Mouse (Mus musculus) B cell, adult 67 days (primary cell): ENCODE measurements around the gene Hspa5. TPM values are rescaled to one million over a fixed set of nuclear protein-coding genes. Genes with fewer than 3 reads are reported as not detected.

ENCODE experiments used
- total RNA-seq, 2 experiments: library from RNA; stranded (reverse); gene quantifications; 4 replicates each; pipeline ENCODE4 v1.2.4; 2023

Hspa5 gene
- 100 to 1,000 TPM; 705 to 795 TPM for total RNA-seq

DNA sequence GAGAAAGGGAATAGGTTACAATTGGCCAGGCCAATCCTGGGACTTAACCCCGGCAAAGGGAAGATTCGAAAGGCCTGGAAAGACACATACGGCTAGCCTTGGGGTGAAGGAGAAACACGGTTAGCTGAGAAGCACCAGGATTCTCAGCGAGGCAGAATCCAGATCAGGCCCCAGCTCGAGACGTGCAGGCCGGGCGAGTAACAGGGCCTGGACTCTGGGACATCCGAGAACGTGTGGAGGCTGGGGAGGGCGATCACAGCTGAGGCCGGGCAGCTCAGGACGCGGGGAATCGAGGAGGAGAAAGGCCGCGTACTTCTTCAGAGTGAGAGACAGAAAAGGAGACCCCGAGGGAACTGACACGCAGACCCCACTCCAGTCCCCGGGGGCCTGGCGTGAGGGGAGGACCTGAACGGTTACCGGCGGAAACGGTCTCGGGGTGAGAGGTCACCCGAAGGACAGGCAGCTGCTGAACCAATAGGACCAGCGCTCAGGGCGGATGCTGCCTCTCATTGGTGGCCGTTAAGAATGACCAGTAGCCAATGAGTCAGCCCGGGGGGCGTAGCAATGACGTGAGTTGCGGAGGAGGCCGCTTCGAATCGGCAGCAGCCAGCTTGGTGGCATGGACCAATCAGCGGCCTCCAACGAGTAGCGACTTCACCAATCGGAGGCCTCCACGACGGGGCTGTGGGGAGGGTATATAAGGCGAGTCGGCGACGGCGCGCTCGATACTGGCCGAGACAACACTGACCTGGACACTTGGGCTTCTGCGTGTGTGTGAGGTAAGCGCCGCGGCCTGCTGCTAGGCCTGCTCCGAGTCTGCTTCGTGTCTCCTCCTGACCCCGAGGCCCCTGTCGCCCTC, at the start of gene Hspa5:
Gene Hspa5 (plus strand): TSS at position 603 of the 859 bp plus-strand sequence.

DNA sequence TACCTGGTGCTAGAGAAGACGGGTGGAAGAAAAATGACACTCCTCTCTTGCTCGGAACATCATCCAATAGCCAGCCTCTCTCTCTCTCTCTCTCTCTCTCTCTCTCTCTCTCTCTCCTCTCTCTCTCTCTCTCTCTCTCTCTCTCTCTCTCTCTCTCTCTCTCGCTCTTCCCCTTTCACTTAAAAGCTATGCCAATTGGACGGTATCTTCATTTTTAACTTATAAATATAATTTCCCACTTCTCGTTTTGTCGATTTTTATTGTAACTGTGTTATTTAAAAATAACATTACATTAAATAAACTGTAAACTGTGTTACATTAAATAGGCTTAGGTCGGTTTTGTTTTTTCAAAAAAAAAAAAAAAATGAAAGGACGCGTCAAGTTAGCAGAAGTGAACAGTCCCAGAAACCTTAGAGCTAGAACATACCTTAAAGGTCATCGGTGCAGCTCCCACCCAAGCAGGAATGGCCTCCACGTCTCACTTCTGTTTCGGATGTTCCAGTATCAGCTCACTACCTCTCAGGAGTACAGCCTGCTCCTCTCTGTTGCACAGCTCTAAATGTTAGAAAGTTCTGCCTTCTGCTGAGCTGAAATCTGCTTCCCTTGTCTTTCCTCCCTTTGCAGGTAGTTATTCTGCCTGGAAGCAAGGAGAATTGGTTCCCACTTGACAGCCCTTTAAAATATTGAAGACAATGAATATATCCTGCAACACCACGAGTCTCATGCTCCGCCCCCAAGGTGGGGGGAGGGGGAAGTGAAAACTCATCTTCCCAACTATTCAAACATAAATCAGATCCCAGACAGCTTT, 17.0 kb upstream of the Hspa5 start, which contains the start of gene Gapvd1:
Gene Gapvd1 (minus strand): TSS at position 682 of the 808 bp plus-strand sequence.

DNA sequence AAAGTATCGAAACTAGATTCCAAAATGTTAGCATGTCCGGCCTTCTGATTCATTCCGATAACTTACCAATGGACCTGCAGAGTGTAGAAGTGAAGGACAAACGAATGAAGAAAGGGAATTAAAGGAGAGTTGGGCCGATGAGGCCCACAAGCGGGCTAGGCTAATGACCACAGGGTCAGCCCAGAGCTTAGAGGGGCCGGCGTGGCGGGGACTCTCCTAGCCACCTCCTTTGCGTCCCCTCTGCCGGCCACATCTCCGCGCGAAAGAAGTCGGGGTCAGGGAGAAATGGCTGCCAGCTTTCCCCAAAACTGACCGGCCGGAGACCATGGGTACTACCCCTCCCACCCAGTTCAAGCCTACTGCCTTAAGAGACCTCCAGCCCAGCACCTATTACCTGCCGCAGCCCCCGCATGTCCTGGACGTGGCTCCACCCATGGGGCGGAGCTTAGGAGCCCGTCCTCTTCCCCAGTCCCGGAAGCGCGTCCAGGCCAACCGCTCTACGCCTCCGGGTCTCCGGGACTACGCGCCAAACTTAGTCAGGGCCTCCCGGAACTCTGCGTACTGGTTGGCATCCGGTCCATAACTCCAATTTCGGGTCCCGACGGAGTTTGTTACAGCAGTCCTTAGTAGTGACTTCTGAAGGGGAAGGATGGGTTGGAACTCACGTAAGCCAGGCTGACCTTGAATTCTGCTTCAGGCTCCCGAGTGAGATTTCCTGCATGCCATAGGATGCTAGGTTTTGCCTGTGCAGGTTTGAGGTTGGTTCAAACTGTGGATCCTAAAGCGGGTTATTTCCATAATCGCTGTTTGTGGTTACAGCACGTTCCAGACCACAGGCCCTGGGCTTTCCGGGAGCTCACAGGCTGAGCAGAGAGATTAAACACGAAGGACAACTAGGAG, 27.8 kb downstream of the Hspa5 start, which contains the start of gene Rabepk:
Gene Rabepk (minus strand): TSS at position 556 of the 900 bp plus-strand sequence.

DNA sequence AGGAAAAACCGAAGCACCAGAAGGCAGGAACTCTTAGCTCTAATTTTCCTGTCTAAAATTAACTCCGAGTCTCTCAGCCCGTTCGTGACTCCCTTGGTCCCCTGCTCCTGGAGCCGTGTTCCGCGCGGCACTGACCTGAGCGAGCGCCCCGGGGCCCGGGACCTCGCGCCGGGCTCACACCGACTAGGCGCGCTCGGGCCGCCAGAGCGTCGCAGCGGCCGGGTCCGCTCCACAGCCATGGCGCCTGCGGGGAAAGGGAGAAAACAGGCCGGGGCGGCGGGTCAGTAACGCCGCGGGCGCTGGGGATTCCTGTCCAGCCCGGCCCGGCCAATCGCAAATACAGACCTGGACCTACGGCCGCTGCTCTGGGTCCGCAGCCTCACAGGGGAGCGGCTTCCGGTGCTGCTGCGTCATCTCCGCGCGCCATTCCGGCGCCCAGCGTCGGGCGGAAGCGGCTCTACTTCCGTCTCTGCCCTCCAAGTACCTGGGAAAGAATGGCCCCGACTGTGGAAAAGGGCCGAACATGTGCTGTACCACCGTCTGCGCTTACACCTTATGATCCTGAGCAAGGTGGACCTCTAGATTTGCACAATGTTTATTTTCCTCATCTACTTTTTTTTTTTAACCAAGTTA, 54.2 kb downstream of the Hspa5 start, which contains the start of gene Fbxw2:
Gene Fbxw2 (minus strand): TSS at position 485 of the 633 bp plus-strand sequence.

Other genes starting within 250 kb of the Hspa5 start
- gene Gapvd1, start 16.7 kb upstream of the Hspa5 start, total RNA-seq = 100 to 1,000 TPM; 113 to 131 TPM
- 10 to 100 TPM; 18.1 to 24.1 TPM for gene Rabepk, start 27.9 kb downstream of the Hspa5 start, total RNA-seq
- gene Fbxw2, start 54.3 kb downstream of the Hspa5 start, total RNA-seq = 100 to 1,000 TPM; 101 to 107 TPM
- not detected for gene Gm34653, start 61.0 kb downstream of the Hspa5 start, total RNA-seq
- not detected for gene Cutal, start 102.4 kb downstream of the Hspa5 start, total RNA-seq
- 10 to 100 TPM; 28.1 to 36.0 TPM for gene Psmd5, start 103.0 kb downstream of the Hspa5 start, total RNA-seq
- gene Phf19, start 142.1 kb downstream of the Hspa5 start, total RNA-seq = 10 to 100 TPM; 12.0 to 15.2 TPM
- gene Traf1, start 189.8 kb downstream of the Hspa5 start, total RNA-seq = 10 to 100 TPM; 53.2 to 69.2 TPM